Mouse (Mus musculus) kidney, adult 10 weeks (tissue): ENCODE results near the gene Gdi2. TPM values are rescaled to one million over a fixed set of nuclear protein-coding genes. Genes with fewer than 3 reads are reported as not detected.

Source experiments
- polyA plus RNA-seq: library from polyadenylated mRNA; stranded (reverse); fragments of 350-450 nt; fragmentation: Illumina TruSeq; extraction: RNeasy Lipid Tissue Mini Kit (QIAGEN cat#74804); gene quantifications from one replicate; pipeline ENCODE4 v1.2.3, GENCODE M21; 2014; ENCODE audit warnings: low read depth, low replicate concordance

Gene Gdi2
- polyA plus RNA-seq: 1,208 TPM

GRCm38 (mm10) chr13:3537594-3538222 lies at the start of gene Gdi2:
TSS of gene Gdi2 (plus strand) at chr13:3538063.

GRCm38 (mm10) chr13:3610795-3611438 lies 73.1 kb downstream of the Gdi2 start, which contains the start of gene Fam208b:
TSS of gene Fam208b (minus strand) at chr13:3611108.

Other genes with a start within 250 kb of the Gdi2 start
- gene Fam208b, start 73.0 kb downstream of the Gdi2 start, polyA plus RNA-seq: 41.9 TPM
- gene Asb13, start 96.0 kb downstream of the Gdi2 start, polyA plus RNA-seq: 46.9 TPM